Mouse (Mus musculus): Measurements from ENCODE around the gene Tpm1.
A peak's percentile ranks its signal among the peaks of the same experiment; 100 is the strongest.

Tpm1 gene

DNA sequence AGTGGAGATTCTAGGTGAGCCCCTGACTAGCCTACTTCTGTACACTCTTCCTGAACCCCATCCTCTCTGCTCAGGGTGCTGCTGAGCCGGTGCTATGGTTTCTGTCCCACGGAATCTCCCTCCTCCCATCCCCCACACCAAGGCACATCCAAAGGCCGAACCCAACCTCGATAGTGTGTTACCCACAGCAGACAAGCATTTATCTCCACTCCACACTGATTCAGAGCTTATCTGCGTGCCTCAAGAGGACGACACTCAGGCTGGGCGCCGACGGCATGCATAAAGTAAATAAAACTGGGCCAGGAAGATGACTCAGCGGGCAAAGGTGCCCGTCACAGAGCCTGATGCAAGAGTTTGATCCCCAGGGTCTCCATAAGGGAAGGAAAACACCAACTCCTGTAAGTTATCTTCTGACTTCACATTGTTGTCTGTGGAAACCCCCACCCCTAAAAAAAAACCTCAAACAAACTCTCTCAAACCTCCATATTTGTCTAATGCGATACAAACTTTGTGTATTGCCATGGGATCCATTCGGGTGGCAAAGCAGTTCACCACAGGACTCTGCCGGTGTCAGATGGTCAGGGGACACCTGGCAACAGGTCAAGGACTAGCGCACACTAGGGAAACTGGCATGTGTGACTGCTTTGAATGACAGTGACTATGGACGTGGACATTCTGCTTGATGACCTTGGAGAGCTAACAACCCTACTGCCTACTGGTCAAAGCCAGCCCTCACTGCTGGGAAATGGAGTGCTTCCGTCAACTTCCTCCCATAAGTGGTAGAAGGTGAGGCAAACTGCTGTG is 24.1 kb downstream of the Tpm1 start:
- no peak for DNase-seq

- no peak for DNase-seq
These were observed 25.8 kb downstream of the Tpm1 start for GRCm38 (mm10) chr9:67023371-67023770.

- no peak for DNase-seq
These were observed 29.1 kb downstream of the Tpm1 start for GRCm38 (mm10) chr9:67020063-67020462.

GRCm38 (mm10) chr9:67013501-67013900 is 35.7 kb downstream of the Tpm1 start:
- no peak for DNase-seq

DNA sequence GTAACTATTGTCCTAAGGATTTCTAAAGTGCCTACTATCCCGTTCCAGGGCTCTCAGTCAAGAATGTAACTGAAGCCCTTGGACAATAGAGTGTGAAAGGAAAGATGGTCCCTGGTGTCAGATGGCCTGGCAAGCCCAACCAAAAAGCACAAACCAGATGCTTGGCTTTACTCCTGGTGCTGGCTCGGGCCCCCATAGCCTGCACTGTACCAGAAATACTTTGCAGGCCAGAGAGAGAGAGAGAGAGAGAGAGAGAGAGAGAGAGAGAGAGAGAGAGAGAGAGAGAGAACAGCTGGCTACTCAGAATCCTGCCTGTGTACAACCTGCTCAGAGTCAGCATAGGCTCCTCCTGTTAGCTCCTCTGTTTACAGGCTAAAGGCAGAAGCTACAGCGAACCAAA is 36.7 kb downstream of the Tpm1 start:
- DNase-seq: peak; percentile 28 to 55

DNA sequence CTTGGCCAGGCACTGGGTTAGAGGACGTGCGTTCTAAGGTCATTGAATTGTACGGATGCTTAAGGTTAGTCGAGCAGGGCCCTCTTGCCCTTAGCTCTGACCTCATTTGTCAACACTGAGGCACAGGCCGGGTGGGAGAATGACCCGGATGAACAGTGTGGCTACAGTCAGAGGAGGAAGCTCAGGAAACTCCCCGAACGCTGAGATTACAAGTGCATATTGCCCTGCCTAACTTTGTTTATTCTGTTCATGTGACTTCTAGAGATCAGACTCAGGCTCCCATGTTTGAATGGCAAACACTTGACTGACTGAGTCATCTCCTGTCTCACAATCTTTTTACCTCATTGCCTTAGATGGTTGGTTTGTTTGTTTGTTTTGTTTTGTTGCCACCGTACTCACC is 37.7 kb downstream of the Tpm1 start:
- no peak for DNase-seq

- no peak for DNase-seq
These were observed 40.4 kb downstream of the Tpm1 start for GRCm38 (mm10) chr9:67008781-67009180.

DNA sequence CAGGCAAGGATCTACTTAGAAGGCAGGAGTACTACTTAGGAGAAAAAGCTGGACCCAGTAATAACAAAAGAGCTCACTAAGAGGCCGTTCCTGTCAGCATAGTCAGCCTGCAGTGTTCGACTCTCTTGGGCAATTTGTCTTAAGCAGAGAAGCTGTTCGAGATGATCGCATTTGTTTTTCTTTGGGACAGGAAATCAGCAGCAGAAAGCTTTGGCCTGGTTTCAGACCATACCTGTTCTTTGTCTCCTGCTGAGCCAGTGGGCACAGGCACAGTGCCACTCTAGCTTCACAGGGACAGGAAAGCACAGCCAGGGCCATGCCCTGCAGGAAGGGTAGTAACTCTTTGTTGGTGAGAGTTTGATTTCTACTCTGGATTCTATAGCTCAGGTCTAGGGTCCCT is 42.8 kb downstream of the Tpm1 start:
- DNase-seq: no peak

GRCm38 (mm10) chr9:67005161-67005742 is 44.0 kb downstream of the Tpm1 start:
- no peak for DNase-seq

DNA sequence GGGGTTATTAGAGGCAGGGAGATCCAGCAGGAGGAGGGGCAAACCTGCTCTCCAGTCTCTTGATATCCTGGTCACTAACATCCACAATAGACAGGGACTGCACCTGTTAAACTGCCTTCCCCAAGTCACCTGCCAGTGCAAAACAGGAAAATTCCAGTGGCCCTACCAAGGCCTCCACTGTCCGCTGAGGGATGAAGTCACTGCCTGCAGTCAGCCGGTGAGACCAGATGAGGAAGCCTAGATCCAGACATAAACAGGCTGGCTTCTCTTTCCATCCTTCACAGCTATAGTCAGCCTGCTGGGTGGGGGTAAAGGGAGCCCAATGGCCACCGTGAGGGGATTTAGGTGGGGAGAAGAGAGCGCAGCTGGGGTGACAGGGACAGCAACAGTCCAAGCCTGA is 45.5 kb downstream of the Tpm1 start:
- DNase-seq: no peak

DNA sequence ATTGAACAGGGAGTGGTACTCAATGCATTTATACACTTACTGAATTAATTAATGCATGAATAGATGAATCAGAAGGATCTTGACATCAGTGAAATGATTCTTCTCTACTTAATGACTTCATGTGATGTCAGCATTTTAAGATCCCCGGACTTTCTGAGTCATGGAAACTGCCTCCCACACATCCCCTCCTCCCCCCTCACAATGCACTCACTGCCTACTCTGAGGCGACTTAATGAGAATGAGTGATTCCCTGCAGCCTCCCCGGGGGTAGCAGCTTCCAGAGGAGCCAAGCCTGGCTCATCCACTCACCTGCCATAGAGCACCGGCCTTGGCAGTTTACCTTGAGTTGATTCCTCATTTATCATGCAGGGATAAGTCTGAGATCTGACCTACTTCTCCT is 46.0 kb downstream of the Tpm1 start:
- DNase-seq: no peak

- no peak for DNase-seq
These were observed 47.7 kb downstream of the Tpm1 start for GRCm38 (mm10) chr9:67001506-67001905.

- DNase-seq: peak; percentile 88 to 92
These were observed 48.2 kb downstream of the Tpm1 start for GRCm38 (mm10) chr9:67001050-67001449.

DNA sequence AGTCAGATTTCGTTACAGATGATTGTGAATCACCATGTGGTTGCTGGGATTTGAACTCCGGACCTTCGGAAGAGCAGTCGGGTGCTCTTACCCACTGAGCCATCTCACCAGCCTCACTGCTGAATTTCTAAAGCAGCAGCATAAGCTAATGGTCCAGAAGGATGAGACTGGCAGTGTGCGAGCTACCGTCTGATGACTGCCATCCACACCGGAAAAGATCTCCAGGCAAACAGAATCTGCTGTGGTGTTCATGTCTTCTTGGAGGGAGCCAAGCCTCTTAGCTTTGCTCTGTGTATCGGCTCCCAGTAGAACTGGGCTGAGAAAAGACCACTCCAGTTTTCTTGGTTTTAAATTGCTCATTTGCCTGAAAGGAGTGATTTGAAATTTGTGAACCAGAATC is 49.5 kb downstream of the Tpm1 start:
- DNase-seq: no peak

GRCm38 (mm10) chr9:66991750-66992410 is 57.3 kb downstream of the Tpm1 start:
- no peak for DNase-seq

DNA sequence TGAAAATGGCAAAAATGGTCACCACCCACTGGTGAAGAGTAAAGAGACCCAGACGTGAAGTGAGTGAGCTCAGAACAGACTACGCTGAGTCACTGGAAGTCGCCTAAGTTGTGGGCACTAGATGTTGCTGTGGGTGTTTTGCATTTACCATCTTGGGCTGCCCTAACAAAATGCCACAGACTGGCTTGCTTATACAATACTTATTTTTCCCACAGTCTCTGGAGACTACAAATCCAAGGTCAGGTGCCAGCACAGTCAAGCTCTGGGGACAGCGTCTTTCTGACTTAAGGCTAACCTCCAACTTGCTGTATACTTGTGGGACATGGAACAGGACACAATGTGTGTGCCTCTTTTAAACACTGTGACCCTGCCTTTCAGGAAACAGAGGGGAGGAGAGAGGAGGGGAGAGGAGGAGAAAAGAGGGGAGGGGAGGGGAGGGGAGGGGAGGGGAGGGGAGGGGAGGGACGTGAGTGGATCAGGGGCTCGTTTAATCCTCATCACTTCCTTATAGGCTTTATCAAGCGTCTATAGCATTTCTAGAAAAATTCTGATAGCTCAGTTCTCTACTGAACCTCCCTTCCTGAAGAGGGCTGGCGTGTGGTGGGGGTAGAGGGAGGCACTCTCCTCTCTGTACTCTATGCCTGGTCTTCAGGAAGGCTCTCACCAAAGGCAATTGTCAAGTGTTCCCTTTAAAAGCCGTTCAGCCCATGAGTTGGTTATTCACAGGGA is 58.0 kb downstream of the Tpm1 start:
- DNase-seq: no peak

GRCm38 (mm10) chr9:66990046-66990445 is 59.2 kb downstream of the Tpm1 start:
- no peak for DNase-seq

DNA sequence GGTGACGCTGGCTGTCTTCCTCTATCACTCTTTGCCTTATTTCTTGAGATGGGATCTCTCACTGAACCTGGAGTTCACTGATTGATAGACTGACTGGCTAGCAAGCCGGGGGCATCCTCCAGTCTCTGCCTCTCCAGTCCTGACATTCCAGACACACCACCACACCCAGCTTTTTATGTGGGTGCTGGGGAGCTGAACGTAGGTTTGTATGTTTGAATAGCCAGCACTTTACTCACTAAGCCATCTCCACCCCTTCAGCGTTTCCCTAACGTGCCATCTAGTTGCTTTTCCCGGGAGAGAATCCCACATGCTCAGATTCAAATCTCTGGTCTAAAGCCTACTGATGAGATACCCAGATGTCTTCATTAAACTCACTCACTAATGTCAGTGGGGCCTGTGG is 59.6 kb downstream of the Tpm1 start:
- no peak for DNase-seq

DNA sequence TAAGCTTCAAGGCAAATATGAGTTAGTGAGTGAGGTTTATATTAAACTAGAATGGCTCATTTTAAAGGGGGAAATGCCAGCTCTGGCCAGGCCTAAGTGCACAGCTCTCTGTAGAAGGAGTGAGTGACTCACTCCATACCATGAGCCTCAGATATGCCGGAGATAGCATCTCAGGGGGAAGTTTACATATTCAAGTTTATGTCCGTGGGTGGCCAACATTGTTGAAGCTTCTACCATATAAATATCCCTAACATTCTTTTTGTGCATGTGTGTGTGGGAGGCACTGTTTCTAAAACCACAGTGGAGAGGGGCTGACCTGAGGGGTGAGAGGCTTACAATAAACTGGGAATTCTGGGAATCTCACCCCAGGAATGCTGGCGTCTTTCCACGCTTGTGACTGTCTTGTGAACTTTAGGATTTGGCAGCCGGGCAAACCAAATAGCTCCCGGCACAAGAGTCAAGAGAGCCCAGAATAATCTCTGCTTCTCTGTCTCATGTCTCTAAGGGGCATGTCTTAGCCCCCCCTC is 60.3 kb downstream of the Tpm1 start:
- peak; percentile 78 to 85 for DNase-seq

GRCm38 (mm10) chr9:66988198-66988887 is 60.9 kb downstream of the Tpm1 start:
- peak in 1 of 2 experiments; percentile 18 for DNase-seq

- no peak for DNase-seq
These were observed 63.8 kb downstream of the Tpm1 start for GRCm38 (mm10) chr9:66985377-66985776.

DNA sequence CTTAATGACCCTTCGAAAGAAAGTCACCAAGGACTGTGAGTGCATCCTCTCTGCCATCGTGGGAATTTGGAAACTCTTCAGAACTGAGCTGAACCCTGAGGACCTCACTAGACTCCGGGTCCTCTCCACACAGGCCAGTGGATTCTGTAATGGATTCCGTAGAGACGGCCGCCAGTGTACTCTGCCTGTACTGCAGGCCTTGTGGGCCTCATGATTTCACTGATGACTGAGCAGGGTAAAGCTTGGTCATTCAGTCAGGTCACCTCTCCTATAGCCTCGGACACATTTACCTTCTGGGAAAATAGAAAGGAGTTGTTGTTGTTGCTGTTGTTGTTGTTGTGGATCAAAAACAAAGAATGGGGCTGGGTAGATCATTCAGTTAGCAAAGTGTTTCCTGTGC is 67.1 kb downstream of the Tpm1 start:
- DNase-seq: no peak

GRCm38 (mm10) chr9:66980458-66980857 is 68.7 kb downstream of the Tpm1 start:
- DNase-seq: peak; percentile 88 to 90

Measured in kidney, postnatal 4 days (tissue).